Mouse (Mus musculus) testis, adult 2 months (tissue): ENCODE data around the gene Pik3ca.

ENCODE experiments used
- CTCF ChIP-seq: fragments of 200-500 bp; IDR thresholded peaks from 2 replicates; pipeline ENCODE4 v1.5.1; 2012; ENCODE audit warnings: low read depth, mild to moderate bottlenecking, inconsistent platforms, low read length, moderate library complexity; ENCODE audit not compliant: control insufficient read depth, insufficient read depth, insufficient replicate concordance
- POLR2A ChIP-seq: fragments of 200-500 bp; IDR thresholded peaks from 2 replicates; pipeline ENCODE4 v1.6.1; 2012; ENCODE audit warnings: low read depth, mild to moderate bottlenecking, inconsistent platforms, low read length, moderate library complexity; ENCODE audit not compliant: control insufficient read depth

GRCm38 (mm10) chr3:32490076-32490927 lies 92.8 kb downstream of the Pik3ca start:
- TF ChIP-seq CTCF (no peak), POLR2A (no peak)
